Mouse (Mus musculus) CH12.LX (cell line): ENCODE results near the gene Cers6. TPM values are rescaled to one million over a fixed set of nuclear protein-coding genes. Genes with fewer than 3 reads are reported as not detected.

ENCODE experiments used
- DNase-seq: peaks from one replicate; pipeline ENCODE4 v3.0.0-alpha.2; 2013; ENCODE audit errors: extremely low read depth
- H3K27ac ChIP-seq: 2 replicates; pipeline ENCODE4 v1.5.1; 2012; ENCODE audit warnings: low read depth, mild to moderate bottlenecking, control low read depth, moderate library complexity; ENCODE audit not compliant: insufficient read depth
- H3K27me3 ChIP-seq: replicated peaks from 2 replicates; pipeline ENCODE3; 2012; ENCODE audit warnings: inconsistent platforms
- H3K36me3 ChIP-seq, 2 experiments: replicated peaks in 1 of 2; 2 replicates each; pipeline versions ENCODE3 to v1.6.1; 2012; ENCODE audit warnings: inconsistent platforms in 1 of 2, low read length in 1 of 2, mild to moderate bottlenecking in 1 of 2, mixed read lengths in 1 of 2, moderate library complexity in 1 of 2; ENCODE audit not compliant: control insufficient read depth in 1 of 2, insufficient read depth in 1 of 2
- H3K4me1 ChIP-seq, 2 experiments: 2 replicates each; pipeline ENCODE4 v1.6.1; 2012; ENCODE audit warnings: inconsistent platforms in 1 of 2, moderate library complexity in 1 of 2; ENCODE audit not compliant: insufficient read depth in 2 of 2, control insufficient read depth in 1 of 2
- H3K4me2 ChIP-seq: 2 replicates; pipeline ENCODE4 v1.6.1; 2012; ENCODE audit warnings: low read depth, mild to moderate bottlenecking, control low read depth; ENCODE audit not compliant: poor library complexity, insufficient read depth, severe bottlenecking
- H3K4me3 ChIP-seq, 3 experiments: fragments of 150-350 bp in 1 of 3; sonication (generic) in 1 of 3; replicated peaks in 1 of 3; 2 replicates each; pipeline versions ENCODE3 to v1.5.1; 2011 to 2012; ENCODE audit warnings: low read depth in 2 of 3, low read length in 2 of 3, mild to moderate bottlenecking in 2 of 3, moderate library complexity in 2 of 3, control low read depth in 1 of 3, improper control_type of control experiment in 1 of 3, inconsistent platforms in 1 of 3, mixed read lengths in 1 of 3; ENCODE audit not compliant: poor library complexity in 1 of 3
- H3K79me2 ChIP-seq: replicated peaks from 2 replicates; pipeline ENCODE4 v1.6.1; 2012; ENCODE audit warnings: mild to moderate bottlenecking, moderate library complexity; ENCODE audit not compliant: control insufficient read depth, poor library complexity, insufficient read depth, severe bottlenecking; ENCODE audit errors: extremely low read depth
- H3K9ac ChIP-seq: 2 replicates; pipeline ENCODE4 v1.6.1; 2012; ENCODE audit warnings: low read depth, mild to moderate bottlenecking, control low read depth, moderate library complexity; ENCODE audit not compliant: insufficient read depth
- H3K9me3 ChIP-seq: replicated peaks from 2 replicates; pipeline ENCODE3; 2012; ENCODE audit warnings: low read length, inconsistent platforms, mixed read lengths
- BHLHE40 ChIP-seq: IDR thresholded peaks from 2 replicates; pipeline ENCODE4 v1.6.1; 2011; ENCODE audit warnings: mild to moderate bottlenecking, low read depth, low read length, improper control_type of control experiment
- CHD1 ChIP-seq: IDR thresholded peaks from 2 replicates; pipeline ENCODE4 v1.6.1; 2012; ENCODE audit warnings: low read depth, low read length, improper control_type of control experiment, inconsistent platforms
- ELF1 ChIP-seq: IDR thresholded peaks from 2 replicates; pipeline ENCODE4 v1.6.1; 2014; ENCODE audit warnings: low read depth, mild to moderate bottlenecking, inconsistent platforms, low read length, improper control_type of control experiment
- EP300 ChIP-seq: IDR thresholded peaks from 2 replicates; pipeline ENCODE4 v1.6.1; 2011; ENCODE audit warnings: low read length, improper control_type of control experiment
- HCFC1 ChIP-seq: IDR thresholded peaks from 2 replicates; pipeline ENCODE4 v1.6.1; 2012; ENCODE audit warnings: low read depth, mild to moderate bottlenecking, inconsistent platforms, low read length, improper control_type of control experiment
- JUN ChIP-seq: IDR thresholded peaks from 2 replicates; pipeline ENCODE4 v1.6.1; 2011; ENCODE audit warnings: low read depth, mild to moderate bottlenecking, low read length, improper control_type of control experiment, moderate library complexity; ENCODE audit not compliant: insufficient read depth
- KAT2A ChIP-seq: IDR thresholded peaks from 2 replicates; pipeline ENCODE4 v1.6.1; 2012; ENCODE audit warnings: low read length, improper control_type of control experiment, inconsistent platforms; ENCODE audit not compliant: insufficient replicate concordance
- MAX ChIP-seq: IDR thresholded peaks from 2 replicates; pipeline ENCODE4 v1.6.1; 2011; ENCODE audit warnings: low read length, improper control_type of control experiment
- MYC ChIP-seq: IDR thresholded peaks from 2 replicates; pipeline ENCODE4 v1.6.1; 2011; ENCODE audit warnings: low read depth, mild to moderate bottlenecking, improper control_type of control experiment, low read length
- NELFE ChIP-seq: IDR thresholded peaks from 2 replicates; pipeline ENCODE4 v1.6.1; 2011; ENCODE audit warnings: low read depth, low read length, improper control_type of control experiment
- PAX5 ChIP-seq: IDR thresholded peaks from 2 replicates; pipeline ENCODE4 v1.6.1; 2012; ENCODE audit warnings: low read length, inconsistent platforms, mixed read lengths
- POLR2A ChIP-seq: IDR thresholded peaks from 2 replicates; pipeline ENCODE4 v1.6.1; 2011; ENCODE audit warnings: low read depth, mild to moderate bottlenecking, improper control_type of control experiment, low read length
- RCOR1 ChIP-seq: conservative IDR thresholded peaks from 2 replicates; pipeline ENCODE4 v1.6.1; 2012; ENCODE audit warnings: low read depth, mild to moderate bottlenecking, inconsistent platforms, low read length, improper control_type of control experiment
- SIN3A ChIP-seq: IDR thresholded peaks from 2 replicates; pipeline ENCODE4 v1.6.1; 2012; ENCODE audit warnings: low read length, improper control_type of control experiment, inconsistent platforms
- TBP ChIP-seq: conservative IDR thresholded peaks from 2 replicates; pipeline ENCODE4 v1.6.1; 2011; ENCODE audit warnings: low read depth, low read length, improper control_type of control experiment
- TCF12 ChIP-seq: IDR thresholded peaks from 2 replicates; pipeline ENCODE4 v1.6.1; 2014; ENCODE audit warnings: low read depth, mild to moderate bottlenecking, inconsistent platforms, low read length, improper control_type of control experiment
- USF1 ChIP-seq: IDR thresholded peaks from 2 replicates; pipeline ENCODE4 v1.6.1; 2014; ENCODE audit warnings: low read depth, mild to moderate bottlenecking, inconsistent platforms, low read length, improper control_type of control experiment
- ZC3H11A ChIP-seq: IDR thresholded peaks from 2 replicates; pipeline ENCODE4 v1.6.1; 2012; ENCODE audit warnings: low read depth, mild to moderate bottlenecking, inconsistent platforms, low read length, improper control_type of control experiment
- ZKSCAN1 ChIP-seq: IDR thresholded peaks from 2 replicates; pipeline ENCODE4 v1.6.1; 2012; ENCODE audit warnings: low read depth, inconsistent platforms, low read length, improper control_type of control experiment, borderline replicate concordance
- ZNF384 ChIP-seq: IDR thresholded peaks from 2 replicates; pipeline ENCODE4 v1.6.1; 2012; ENCODE audit warnings: low read depth, low read length, improper control_type of control experiment, inconsistent platforms
- dilution Hi-C: fragments of 300-500 bp; cut with MboI; formaldehyde crosslinking; loops from 2 replicates; pipeline ENCODE4 v1.14.3; 2020; ENCODE audit warnings: low sequenced_read_pairs; ENCODE audit not compliant: extremely low pct_unique_long_range_greater_than_20kb, extremely low pct_ligation_motif_present
- in situ Hi-C: fragments of 300-500 bp; cut with MboI; formaldehyde crosslinking; loops from 3 replicates; pipeline ENCODE4 v1.14.3; 2019; ENCODE audit warnings: low sequenced_read_pairs, low pct_ligation_motif_present, low pct_unique_long_range_greater_than_20kb, mixed read lengths
- polyA plus RNA-seq: library from polyadenylated mRNA; unstranded; fragments of >175 nt; gene quantifications from 2 replicates; pipeline ENCODE4 v1.2.1, GENCODE M21; 2012; ENCODE audit warnings: low read depth; ENCODE audit not compliant: insufficient read length
- total RNA-seq, 2 experiments: library from RNA; depleted of rRNA; stranded (reverse); fragments of 300-350 nt in 1 of 2; fragments of >200 nt in 1 of 2; gene quantifications; 2 replicates each; pipeline ENCODE4 v1.2.3; 2012 to 2014

The Cers6 gene
- total and polyA plus RNA-seq, 3 experiments, result not detected

GRCm38 (mm10) chr2:68925542-68925941, 64.3 kb downstream of the Cers6 start:
- no peak overlapping the region for H3K4me2 ChIP-seq
- TF ChIP-seq TBP (no peak), ZKSCAN1 (no peak), RCOR1 (no peak), POLR2A (no peak), MYC (no peak), JUN (no peak), MAX (no peak), PAX5 (no peak), EP300 (no peak)
- TF ChIP-seq, all 38 proteins: peak for 0
- no peak overlapping the region for H3K9ac ChIP-seq
- no peak for DNase-seq
- in situ Hi-C loops, result no loop called here
- no peak overlapping the region for H3K27ac ChIP-seq
- dilution Hi-C loops, result no loop called here
- no peaks in the 10 kb centered on the region for H3K79me2 ChIP-seq
- no peaks in the 10 kb centered on the region for H3K27me3 ChIP-seq
- peaks cover 41% of the 10 kb centered on the region for H3K9me3 ChIP-seq
- H3K36me3 ChIP-seq, result no peaks in the 10 kb centered on the region
- no peak overlapping the region for H3K4me3 ChIP-seq
- H3K4me1 ChIP-seq, result no peaks in the 10 kb centered on the region

DNA sequence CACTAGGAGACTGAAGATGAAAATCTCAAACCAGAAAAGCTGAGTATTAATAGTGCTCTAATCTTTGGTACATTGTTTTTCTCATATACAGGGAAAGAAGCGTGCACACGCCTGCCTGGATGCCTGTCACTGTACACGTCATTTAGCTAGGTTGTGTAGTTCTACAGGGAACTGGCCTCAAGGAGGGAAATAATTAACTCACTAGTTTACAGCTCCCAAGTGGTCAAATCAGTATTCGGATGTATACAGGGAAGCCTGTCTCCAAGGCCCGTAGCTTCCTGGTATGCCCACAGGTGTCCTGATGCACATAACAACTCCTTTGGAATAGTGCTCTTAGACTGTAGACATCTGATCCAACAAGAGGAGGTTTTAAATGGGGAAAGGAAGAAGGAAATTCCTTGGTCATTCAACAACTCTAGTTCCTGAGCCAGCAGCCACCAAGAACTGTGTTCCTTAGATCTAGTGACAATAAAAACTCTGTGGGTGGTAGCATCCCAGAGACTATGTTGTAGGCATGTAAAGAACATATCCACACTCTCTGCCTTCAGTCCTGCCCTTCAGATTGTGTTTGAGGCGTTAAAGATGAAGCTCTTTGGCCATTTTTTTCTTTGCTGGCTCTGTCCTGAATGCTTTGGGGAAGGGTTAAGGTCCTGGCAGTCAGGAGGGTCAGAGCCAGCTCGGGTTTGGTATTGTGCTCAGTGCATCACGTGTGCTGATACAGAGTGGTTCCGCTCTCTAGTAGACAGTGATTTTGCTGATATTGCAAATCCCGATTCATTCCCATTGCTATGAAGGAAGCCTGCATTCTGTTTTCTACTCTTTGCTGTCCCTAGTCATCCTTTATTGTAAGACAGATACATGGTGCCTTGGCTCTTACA, 65.9 kb downstream of the Cers6 start:
- H3K4me3 ChIP-seq, result no peak overlapping the region
- no peaks in the 10 kb centered on the region for H3K27me3 ChIP-seq
- H3K36me3 ChIP-seq, result no peaks in the 10 kb centered on the region
- no peaks in the 10 kb centered on the region for H3K4me1 ChIP-seq
- no peaks in the 10 kb centered on the region for H3K79me2 ChIP-seq
- no peak for DNase-seq
- TF ChIP-seq POLR2A (no peak), ZC3H11A (no peak), BHLHE40 (no peak)
- no peak overlapping the region for H3K27ac ChIP-seq
- in situ Hi-C loops (no loop called here), dilution Hi-C loops (no loop called here)
- H3K9ac ChIP-seq, result no peak overlapping the region
- no peak overlapping the region for H3K4me2 ChIP-seq
- H3K9me3 ChIP-seq, result peaks cover 43% of the 10 kb centered on the region

GRCm38 (mm10) chr2:68932240-68932639, 71.0 kb downstream of the Cers6 start:
- in situ Hi-C loops, result no loop called here
- Histone ChIP-seq H3K27ac (no peak overlapping the region), H3K79me2 (no peaks in the 10 kb centered on the region), H3K27me3 (no peaks in the 10 kb centered on the region), H3K4me2 (no peak overlapping the region), H3K4me1 (no peaks in the 10 kb centered on the region), H3K36me3 (no peaks in the 10 kb centered on the region), H3K4me3 (no peak overlapping the region), H3K9me3 (peaks cover 69% of the 10 kb centered on the region), H3K9ac (no peak overlapping the region)
- DNase-seq, result no peak
- dilution Hi-C loops, result no loop called here
- TF ChIP-seq ELF1, result no peak
- no peak for TF ChIP-seq NELFE
- TF ChIP-seq MYC, result no peak
- TF ChIP-seq CHD1, result no peak
- TF ChIP-seq MAX, result no peak
- TF ChIP-seq TCF12, result no peak
- TF ChIP-seq USF1, result no peak
- TF ChIP-seq KAT2A, result no peak
- no peak for TF ChIP-seq HCFC1
- no peak for TF ChIP-seq ZNF384
- no peak for TF ChIP-seq SIN3A
- TF ChIP-seq JUN, result no peak
- TF ChIP-seq ZKSCAN1, result no peak
